Mouse (Mus musculus): ENCODE data around the gene Crocc2.

Crocc2 gene

GRCm38 (mm10) chr1:93217530-93217929 is 49.0 kb downstream of the Crocc2 start:
- no peak for DNase-seq

DNA sequence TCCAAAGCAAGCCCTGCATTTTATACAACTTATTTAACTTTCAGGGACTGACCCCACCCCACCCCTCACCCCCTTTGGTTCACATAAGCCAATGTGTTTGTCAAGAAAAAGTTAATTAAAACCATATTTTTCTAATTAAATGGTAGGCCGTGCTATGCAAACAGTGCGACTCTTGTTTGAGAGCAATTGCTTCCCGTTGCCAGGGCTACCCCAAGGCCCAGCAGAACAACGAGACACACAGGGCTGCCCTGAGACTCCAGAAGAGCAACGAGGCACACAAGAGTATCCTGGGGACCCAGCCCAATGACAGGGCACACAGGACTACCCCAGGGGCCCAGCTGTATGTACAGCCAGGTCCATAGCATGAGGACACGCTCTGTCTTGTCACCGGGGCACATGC is 52.3 kb downstream of the Crocc2 start:
- no peak for DNase-seq

DNA sequence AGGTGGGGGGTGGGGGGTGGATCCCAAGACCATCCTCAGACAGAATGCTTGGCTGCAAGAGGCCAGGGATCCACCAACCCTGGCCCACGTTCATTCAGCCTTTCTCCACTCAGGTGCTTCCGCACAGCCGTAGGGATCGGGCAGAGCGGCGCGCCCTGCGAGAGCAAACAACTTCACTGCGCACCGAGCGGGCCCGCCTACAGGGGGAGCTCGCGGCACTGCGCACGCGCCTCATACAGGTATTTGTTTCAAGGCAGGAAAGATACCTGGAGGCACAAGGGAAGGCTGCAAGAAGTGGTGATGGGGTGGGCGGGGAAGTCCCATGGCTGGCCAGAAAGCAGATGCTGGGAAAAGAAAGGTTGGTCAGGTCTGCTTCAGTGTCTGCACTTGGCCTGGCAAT is 55.4 kb downstream of the Crocc2 start:
- peak; percentile 33 for DNase-seq

GRCm38 (mm10) chr1:93225226-93225625 is 56.7 kb downstream of the Crocc2 start:
- no peak for DNase-seq

- DNase-seq: no peak
Observed at GRCm38 (mm10) chr1:93225731-93226520, 57.4 kb downstream of the Crocc2 start.

GRCm38 (mm10) chr1:93227303-93227975 is 58.9 kb downstream of the Crocc2 start:
- no peak for DNase-seq

DNA sequence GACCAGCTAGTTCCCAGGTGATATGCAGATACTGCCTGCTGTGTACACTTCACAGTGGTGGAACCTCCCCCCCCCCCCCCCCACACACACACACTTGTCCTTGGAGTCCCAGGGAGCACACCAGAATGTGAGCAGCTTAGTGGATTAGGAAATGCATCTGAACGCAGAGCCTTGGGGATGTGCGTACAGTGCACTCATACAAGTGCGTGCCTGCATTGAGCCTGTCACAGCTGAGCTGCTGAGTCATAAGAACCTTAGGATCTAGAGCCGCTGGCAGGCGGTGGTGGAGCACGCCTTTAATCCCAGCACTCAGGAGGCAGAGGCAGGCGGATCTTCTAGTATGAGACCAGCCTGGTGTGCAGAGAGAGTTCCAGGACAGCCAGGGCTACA is 59.4 kb downstream of the Crocc2 start:
- DNase-seq: no peak

- no peak for DNase-seq
Observed at GRCm38 (mm10) chr1:93229221-93229620, 60.7 kb downstream of the Crocc2 start.

DNA sequence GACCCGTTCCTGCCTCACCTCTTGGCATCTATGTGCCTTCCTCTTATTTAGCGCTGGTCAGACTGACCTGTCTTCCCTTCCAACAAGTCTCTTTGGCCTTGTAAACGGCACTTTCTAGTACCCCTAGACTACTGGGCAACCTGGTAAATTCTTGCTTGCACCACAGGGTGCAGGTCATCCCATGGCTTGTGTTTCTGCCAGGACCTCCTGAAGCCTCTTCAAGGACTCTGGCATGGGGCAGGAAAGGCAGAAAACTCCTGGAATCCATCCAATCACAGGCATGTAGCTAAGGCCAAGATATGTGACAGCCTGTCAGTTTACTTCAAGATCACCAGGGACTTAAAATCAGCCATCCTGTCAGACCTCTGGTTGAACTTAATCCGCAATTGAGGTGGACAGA is 61.1 kb downstream of the Crocc2 start:
- no peak for DNase-seq

DNA sequence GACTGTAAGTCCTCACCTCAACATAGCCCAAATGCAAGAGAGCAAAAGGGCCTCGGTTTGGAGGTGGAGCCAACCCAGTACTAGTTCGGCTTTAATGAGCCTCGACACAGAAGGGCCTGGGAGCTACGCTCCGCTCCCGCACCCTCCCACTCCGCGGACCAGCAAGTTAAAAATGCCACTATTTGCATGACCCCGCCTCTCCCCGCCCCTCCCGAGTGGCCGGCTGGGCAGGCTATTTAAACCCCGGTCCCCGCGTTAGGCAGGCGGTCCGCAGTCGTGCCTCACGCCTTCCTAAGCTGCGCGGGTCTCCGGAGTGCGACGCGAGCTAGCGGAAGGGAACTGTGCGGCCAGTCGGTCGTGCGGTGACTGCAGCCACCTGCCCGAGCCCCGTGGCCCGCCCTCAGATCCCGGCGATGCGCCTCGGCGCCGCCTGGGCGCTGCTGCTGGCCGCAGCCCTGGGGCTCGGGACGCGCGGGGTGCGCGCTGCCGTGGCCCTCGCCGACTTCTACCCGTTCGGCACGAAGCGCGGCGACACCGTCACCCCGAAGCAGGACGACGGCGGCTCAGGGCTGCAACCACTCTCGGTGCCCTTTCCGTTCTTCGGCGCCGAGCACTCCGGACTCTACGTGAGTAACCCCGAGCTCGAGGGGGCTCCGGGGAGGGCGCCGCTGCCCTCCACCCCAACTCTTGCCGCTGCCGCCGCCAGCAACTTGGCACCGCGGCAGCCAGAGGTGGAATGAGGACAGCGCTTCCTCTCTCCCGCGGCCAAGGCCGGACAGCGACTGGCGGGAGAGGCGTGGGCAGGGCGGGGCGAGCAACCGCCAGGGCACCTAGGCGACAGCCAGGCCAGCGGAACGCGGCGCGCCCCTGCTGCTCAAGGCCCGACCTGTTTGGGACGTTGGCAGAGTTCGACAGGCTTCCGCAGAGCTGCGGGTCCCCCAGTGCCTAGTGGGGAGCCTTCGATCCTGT is 67.3 kb downstream of the Crocc2 start, which contains the start of gene Sned1:
TSS of gene Sned1 (plus strand) at position 266 of the 969 bp plus-strand sequence.
- peak; percentile 67 for DNase-seq

GRCm38 (mm10) chr1:93236545-93236924 is 68.0 kb downstream of the Crocc2 start:
- peak; percentile 23 for DNase-seq

- DNase-seq: no peak
Observed at GRCm38 (mm10) chr1:93237676-93238075, 69.2 kb downstream of the Crocc2 start.

DNA sequence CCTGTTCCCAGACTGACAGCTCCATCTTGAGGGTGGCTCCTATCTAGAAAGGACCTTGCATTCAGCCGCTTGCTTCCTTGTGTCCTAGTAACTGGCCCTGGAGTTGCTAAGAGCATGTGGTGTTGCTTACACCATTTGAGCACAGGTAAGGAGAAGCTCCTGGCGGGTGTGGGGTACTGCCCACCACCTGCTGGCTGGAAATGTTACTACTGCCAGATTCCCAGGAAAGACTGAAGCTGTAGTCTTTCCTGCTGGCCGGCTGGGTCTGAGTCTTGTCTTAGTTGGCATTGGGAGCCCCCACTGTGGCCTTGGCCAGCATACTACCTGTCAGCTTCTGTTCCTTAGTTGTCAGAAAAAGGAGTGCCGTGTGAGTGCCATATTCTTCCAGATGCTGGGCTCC is 69.7 kb downstream of the Crocc2 start:
- peak; percentile 17 for DNase-seq

DNA sequence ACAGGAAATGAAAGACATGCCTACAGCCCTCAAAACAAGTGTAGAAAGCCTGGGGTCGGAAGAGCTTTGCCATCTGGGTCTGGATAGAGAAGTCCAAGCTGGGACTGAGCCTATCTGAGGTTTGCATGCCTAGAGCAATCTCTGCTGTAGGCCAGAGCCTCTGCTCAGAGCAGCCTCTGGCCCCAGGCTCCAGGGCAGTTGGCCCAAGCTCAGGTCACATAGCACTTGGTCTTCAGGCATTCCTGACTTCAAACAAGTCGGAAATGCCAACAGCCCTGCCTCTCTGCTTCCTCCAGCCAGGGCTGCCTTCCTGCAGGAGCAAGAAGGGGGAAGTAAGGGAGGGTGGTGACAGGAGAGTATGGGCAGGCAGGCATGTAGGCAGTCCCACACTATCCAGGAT is 77.4 kb downstream of the Crocc2 start:
- no peak for DNase-seq

- no peak for DNase-seq
Observed at GRCm38 (mm10) chr1:93252586-93252985, 84.1 kb downstream of the Crocc2 start.

GRCm38 (mm10) chr1:93255761-93256160 is 87.2 kb downstream of the Crocc2 start:
- DNase-seq: no peak

GRCm38 (mm10) chr1:93257560-93257959 is 89.0 kb downstream of the Crocc2 start:
- DNase-seq: no peak

- DNase-seq: no peak
Observed at GRCm38 (mm10) chr1:93267207-93267606, 98.7 kb downstream of the Crocc2 start.

DNA sequence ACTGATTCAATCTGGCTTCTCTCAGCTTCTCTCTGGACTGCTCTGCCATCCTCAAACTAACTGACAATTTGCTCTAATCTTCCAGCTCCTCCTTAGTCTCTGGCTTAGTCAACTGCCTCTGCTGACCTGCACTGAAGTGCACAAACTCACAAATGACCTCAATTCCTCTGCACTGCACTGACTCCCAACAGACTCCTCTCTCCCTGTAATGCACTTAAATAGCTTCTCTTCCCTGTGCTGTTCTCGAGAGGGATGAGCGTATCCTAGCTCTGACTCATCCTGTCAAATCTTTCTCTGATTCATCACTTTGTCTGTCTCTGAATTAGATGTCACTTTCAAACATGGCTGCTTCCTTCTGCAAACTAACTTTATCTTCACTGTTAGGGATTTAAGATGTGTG is 99.7 kb downstream of the Crocc2 start:
- DNase-seq: no peak

DNA sequence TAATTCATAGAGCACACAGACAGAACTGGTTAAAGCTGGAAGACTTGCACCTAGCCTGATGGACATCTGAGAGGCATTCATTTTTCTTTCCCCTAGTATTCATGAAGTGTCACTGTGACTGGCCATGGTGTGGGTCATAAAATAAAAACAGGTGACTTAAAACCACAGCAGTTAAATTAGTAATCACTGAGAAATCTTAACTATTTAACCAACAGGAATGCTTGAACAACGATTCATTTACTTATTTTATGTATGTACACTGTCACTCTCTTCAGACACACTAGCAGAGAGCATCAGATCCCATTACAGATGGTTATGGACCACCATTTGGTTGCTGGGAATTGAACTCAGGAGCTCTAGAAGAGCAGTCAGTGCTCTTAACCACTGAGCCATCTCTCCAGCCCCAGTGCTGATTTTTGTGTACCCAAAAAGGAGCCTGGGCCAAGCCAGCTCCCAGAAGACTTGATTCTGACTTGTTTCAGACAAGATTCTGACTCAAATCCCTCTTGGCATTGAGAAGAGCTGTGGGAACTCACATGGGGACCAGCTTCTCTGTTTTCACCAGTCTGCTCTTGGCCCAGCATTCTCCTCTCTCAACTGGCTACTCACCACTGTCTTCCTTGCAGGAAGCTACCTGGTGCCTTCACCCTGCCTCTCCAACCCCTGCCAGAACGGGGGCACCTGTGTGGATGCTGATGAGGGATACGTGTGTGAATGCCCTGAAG is 102.2 kb downstream of the Crocc2 start:
- DNase-seq: no peak

DNA sequence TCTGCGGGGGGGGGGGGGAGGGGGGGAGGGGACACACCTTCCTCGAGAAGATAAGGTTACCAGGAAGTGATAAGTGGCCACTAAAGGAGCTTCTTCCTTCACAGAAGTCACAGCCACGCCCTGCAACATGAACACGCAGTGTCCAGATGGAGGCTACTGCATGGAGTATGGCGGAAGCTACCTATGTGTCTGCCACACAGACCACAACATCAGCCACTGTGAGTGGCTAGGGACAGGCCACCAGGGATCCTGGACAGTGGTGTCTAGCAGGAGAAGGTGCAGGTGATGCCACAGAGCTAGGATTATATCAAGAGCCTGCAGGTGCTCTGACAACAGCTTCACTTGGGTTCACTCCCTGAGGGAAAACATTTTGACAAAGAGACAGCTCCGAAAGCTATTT is 103.2 kb downstream of the Crocc2 start:
- no peak for DNase-seq

DNA sequence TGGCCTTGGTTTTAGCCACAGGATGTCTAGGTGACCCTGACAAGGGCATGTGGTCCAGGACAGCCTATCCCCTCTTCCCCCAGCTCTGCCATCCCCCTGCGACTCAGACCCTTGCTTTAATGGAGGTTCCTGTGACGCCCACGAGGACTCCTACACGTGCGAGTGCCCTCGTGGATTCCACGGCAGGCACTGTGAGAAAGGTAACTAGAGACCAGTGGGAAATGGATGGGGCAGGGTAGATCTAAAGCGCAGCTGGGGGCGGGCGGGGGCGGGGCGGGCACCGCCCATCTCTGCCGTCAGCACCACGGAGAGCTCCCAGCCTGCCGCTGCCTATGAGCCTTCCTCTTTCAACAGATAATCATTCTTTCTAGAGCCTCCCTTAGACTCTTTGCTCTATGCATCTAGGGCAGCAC is 103.9 kb downstream of the Crocc2 start:
- no peak for DNase-seq

- no peak for DNase-seq
Observed at GRCm38 (mm10) chr1:93275561-93275960, 107.0 kb downstream of the Crocc2 start.
